Mouse (Mus musculus): ENCODE results near the gene Il12a. TPM values are rescaled to one million over a fixed set of nuclear protein-coding genes. Genes with fewer than 3 reads are reported as not detected.

Gene Il12a
- total RNA-seq, 2 experiments from 2014 or later, result 0.43 to 0.66 TPM

- DNase-seq, result no peak
These were observed 6.2 kb upstream of the Il12a start for GRCm38 (mm10) chr3:68684207-68684606.

- DNase-seq, result peak; percentile 26
These were observed 3.4 kb upstream of the Il12a start for GRCm38 (mm10) chr3:68686852-68687560.

- no peak for DNase-seq
These were observed 1.1 kb upstream of the Il12a start for GRCm38 (mm10) chr3:68689346-68689745.

GRCm38 (mm10) chr3:68691100-68691778 is 795 bp downstream of the Il12a start:
- DNase-seq, result peak; percentile 18 to 19

- DNase-seq, result no peak
These were observed 1.6 kb downstream of the Il12a start for GRCm38 (mm10) chr3:68691938-68692599.

- DNase-seq, result no peak
These were observed 2.3 kb downstream of the Il12a start for GRCm38 (mm10) chr3:68692600-68693225.

GRCm38 (mm10) chr3:68693441-68694048 is 3.1 kb downstream of the Il12a start:
- DNase-seq, result peak; percentile 32 to 63

GRCm38 (mm10) chr3:68695321-68695720 is 4.9 kb downstream of the Il12a start:
- no peak for DNase-seq

GRCm38 (mm10) chr3:68696495-68697200 is 6.2 kb downstream of the Il12a start:
- DNase-seq, result no peak

GRCm38 (mm10) chr3:68698601-68699000 is 8.2 kb downstream of the Il12a start:
- no peak for DNase-seq

GRCm38 (mm10) chr3:68700091-68700490 is 9.6 kb downstream of the Il12a start:
- DNase-seq, result no peak

GRCm38 (mm10) chr3:68706307-68706706 is 15.9 kb downstream of the Il12a start:
- DNase-seq, result no peak

GRCm38 (mm10) chr3:68708230-68708629 is 17.8 kb downstream of the Il12a start:
- peak; percentile 46 to 70 for DNase-seq

GRCm38 (mm10) chr3:68709198-68709797 is 18.9 kb downstream of the Il12a start:
- peak; percentile 71 to 77 for DNase-seq

- DNase-seq, result no peak
These were observed 20.0 kb downstream of the Il12a start for GRCm38 (mm10) chr3:68710436-68710835.

- DNase-seq, result no peak
These were observed 21.1 kb downstream of the Il12a start for GRCm38 (mm10) chr3:68711510-68711909.

GRCm38 (mm10) chr3:68713550-68713949 is 23.1 kb downstream of the Il12a start:
- peak; percentile 55 to 76 for DNase-seq

GRCm38 (mm10) chr3:68717346-68717745 is 26.9 kb downstream of the Il12a start:
- peak; percentile 47 to 61 for DNase-seq

GRCm38 (mm10) chr3:68719229-68719819 is 28.9 kb downstream of the Il12a start:
- no peak for DNase-seq

GRCm38 (mm10) chr3:68720258-68720657 is 29.8 kb downstream of the Il12a start:
- peak; percentile 39 to 41 for DNase-seq

GRCm38 (mm10) chr3:68741955-68742354 is 51.5 kb downstream of the Il12a start:
- DNase-seq, result no peak

All from adrenal gland, postnatal 36 days (tissue).